Mouse (Mus musculus) liver, adult 2 months (tissue): ENCODE results near the gene Snrk.

Experiments used
- CTCF ChIP-seq: fragments of 200-500 bp; IDR thresholded peaks from 2 replicates; pipeline ENCODE4 v1.5.1; 2011; ENCODE audit warnings: low read depth, low read length, control low read depth
- POLR2A ChIP-seq: fragments of 200-500 bp; IDR thresholded peaks from 2 replicates; pipeline ENCODE4 v1.6.1; 2011; ENCODE audit warnings: low read length, control low read depth; ENCODE audit not compliant: insufficient read depth; ENCODE audit errors: extremely low read depth

DNA sequence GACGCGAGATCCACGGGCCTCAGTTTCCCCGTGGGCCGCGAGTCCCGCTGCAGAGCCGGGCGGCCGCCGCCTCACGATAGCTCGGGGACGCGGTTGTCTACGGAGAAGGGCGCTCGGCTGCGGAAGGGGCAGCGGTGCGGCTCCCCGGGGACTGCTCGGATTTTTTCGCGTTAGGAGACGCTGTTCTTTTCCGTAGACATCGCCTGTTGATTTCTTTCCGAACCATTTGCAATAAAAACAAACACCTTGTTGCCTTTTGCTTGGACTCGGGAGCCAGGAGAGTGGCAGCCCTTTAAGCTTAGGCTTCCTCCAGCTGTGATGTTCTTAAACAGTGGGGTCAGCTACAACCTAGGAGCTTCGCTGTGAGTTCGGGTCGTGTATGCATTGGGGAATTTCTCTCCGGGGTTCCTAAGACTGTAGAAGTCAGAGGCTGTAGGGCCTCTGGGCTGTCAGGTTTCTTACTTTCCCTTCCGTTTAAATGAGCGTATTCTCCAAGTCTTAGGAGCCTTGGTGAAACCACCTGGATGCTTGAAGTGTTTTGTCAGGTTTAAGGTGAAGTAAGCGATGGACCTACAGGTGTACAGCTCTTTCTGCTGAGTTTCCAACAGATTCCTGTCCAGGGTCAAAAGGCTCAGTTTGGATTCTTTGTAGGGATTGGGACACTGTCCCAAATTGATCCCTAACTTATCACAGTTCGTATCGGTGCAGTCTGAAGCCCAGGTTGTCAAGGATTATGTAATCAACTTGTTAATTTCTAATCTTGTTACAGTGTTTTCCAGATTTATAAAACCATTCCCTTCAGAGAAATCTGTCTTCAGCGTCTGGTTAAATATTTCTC, 845 bp downstream of the Snrk start:
- TF ChIP-seq CTCF (no peak), POLR2A (no peak)
